Mouse (Mus musculus) lung, adult 2 months (tissue): Measurements from ENCODE around the gene Rhbdl1.

Source experiments
- CTCF ChIP-seq: fragments of 200-500 bp; IDR thresholded peaks from 2 replicates; pipeline ENCODE4 v1.5.1; 2011; ENCODE audit warnings: mild to moderate bottlenecking, low read length, control low read depth; ENCODE audit not compliant: insufficient read depth
- POLR2A ChIP-seq: fragments of 200-500 bp; IDR thresholded peaks from 2 replicates; pipeline ENCODE4 v1.6.1; 2011; ENCODE audit warnings: low read depth, mild to moderate bottlenecking, control low read depth, low read length, borderline replicate concordance; ENCODE audit errors: extremely low read depth

DNA sequence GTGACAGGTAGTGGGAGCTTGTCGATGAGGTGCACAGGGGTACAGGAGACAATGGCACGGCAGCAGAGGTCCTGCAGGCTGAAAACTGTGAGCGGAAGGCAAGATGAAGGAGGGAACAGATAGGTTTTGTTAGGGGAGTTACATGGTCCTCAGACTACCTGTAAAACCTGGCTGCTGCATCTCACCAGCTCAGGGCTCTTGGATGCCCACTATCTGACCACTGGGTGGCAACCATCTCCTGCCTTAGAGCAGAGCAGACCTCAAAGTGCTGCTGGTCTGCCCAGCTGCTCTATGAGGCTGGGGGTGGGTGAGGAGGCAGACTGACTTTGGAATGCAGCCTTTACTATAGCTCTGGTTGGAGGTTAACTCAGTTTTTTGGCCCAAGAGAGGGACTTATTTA, 46.7 kb upstream of the Rhbdl1 start:
- TF ChIP-seq POLR2A, result no peak
- TF ChIP-seq CTCF, result no peak
